Mouse (Mus musculus): ENCODE results near the gene Atcay.
"Not testable (repeated sequence)": the region's sequence is repeated elsewhere in the genome, so short reads cannot be mapped to it uniquely, and the experiment has no call there.

Gene Atcay

GRCm38 (mm10) chr10:81240876-81241275 lies 10.2 kb upstream of the Atcay start:
- DNase-seq = no peak

DNA sequence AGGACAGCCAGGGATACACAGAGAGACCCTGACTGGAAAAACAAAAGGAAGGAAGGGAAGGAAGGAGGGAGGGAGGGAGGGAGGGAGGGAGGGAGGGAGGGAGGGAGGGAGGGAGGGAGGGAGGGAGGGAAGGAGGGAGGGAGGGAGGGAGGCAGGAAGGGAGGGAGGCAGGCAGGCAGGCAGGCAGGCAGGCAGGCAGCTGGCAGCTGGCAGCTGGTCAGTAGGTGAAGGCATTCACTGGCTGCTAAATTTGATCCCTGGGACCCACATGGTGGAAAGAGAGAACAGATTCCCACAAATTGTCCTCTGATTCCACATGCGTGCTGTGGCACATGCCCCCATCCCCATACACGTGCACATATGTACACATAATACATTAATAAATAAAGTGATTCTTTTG lies 8.0 kb upstream of the Atcay start:
- no peak for DNase-seq

- DNase-seq = no peak
Observed at GRCm38 (mm10) chr10:81236471-81237268, 6.0 kb upstream of the Atcay start.

- DNase-seq = no peak
Observed at GRCm38 (mm10) chr10:81234206-81234605, 3.6 kb upstream of the Atcay start.

DNA sequence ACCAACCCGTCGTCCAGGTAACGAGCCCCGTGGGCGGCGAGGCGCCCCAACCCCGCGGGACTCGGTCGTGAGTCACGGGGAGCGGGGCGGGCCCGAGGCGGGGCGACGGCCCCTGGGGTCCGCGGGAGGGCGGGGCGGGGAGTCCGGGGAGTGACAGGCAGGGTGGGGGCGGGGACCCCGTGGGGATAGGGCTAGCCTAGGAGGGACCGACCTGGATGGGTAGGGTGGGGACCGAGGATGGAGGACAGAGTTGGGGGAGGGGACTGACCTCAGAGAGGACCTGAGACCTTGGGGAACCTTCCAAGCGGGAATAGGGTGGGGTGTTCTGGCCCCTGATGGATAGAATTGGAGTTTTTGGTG lies 2.6 kb upstream of the Atcay start:
- no peak for DNase-seq

GRCm38 (mm10) chr10:81232580-81233225 lies 2.1 kb upstream of the Atcay start, which contains the start of gene Zfr2:
TSS of gene Zfr2 (plus strand) at chr10:81233155.
- peak; percentile 97 for DNase-seq

GRCm38 (mm10) chr10:81231436-81231835 lies 803 bp upstream of the Atcay start:
- DNase-seq = no peak

- DNase-seq = peak; percentile 54
Observed at GRCm38 (mm10) chr10:81229735-81230437, 747 bp downstream of the Atcay start.

DNA sequence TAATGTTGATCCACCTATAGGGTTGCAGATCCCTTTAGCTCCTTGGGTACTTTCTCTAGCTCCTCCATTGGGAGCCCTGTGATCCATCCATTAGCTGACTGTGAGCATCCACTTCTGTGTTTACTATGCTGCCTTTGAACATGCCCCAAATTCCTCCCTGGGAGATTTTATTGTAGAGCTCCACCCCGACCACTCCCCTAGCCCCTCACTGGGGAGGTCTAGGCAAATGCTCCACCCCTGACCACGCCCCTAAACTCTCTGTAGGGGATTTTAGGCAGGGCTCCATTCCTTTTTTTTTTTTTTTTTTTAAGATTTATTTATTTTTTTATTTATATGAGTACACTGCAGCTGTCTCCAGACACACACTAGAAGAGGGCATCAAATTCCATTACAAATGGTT lies 6.9 kb downstream of the Atcay start:
- DNase-seq = not testable (repeated sequence)

DNA sequence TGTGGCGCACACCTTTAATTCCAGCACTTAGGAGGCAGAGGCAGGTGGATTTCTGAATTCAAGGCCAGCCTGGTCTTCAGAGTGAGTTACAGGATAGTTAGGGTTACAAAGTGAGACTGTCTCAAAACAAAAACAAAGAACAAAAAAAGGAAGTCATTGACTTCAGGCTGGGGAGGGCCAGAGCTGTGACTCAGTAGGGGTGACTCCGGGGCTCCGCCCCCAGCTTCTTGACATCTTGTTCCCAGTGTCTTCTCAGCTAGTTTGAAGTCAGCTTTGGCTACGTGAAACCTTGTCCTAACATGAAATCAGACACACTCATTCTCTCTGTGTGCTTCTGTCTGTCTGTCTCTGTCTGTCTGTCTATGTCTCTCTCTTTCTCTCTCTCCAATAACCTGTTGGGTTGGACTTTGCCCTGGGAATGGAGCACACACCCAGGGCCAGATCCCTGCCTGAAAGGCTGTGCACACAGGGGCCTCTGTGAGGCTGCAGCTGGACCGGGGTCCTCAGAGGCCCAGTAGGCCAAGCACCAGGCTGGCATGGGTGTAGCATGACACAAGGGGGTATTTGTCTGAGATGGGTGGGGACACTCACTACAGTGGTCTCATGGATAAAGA lies 9.1 kb downstream of the Atcay start:
- DNase-seq = no peak

DNA sequence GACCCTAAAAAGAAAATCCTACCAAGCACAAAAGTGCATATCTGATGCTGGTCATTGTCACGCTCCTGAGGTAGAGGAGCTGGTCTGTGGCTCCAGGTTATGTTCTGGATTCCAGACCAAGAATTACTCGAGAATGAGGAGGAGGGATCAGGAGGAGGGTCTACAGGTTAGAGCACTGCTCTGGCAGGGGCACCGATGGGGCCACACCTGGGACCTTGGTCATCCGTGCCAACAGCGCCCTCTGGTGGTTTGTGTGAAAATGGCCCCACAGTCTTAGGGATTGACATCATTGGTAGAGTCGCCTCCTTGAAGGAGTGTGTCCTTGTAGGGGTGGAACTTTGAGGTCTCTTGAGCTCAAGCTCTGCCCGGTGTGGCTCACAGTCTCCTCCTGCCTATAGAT lies 12.7 kb downstream of the Atcay start:
- DNase-seq = no peak

DNA sequence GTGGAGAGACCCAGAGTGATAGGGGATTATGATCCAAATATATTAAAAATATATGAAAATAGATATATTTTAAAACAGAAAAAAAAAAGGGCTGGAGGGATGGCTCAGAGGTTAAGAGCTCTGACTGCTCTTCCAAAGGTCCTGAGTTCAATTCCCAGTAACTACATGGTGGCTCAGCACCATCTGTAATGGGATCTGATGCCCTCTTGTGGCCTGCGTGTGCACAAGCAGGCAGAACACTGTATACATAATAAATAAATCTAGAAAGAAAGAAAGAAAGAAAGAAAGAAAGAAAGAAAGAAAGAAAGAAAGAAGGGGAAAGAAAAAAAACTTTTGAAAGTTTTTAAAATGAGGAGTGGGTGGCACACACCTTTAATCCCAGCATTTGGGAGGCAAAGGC lies 13.4 kb downstream of the Atcay start:
- DNase-seq = not testable (repeated sequence)

- no peak for DNase-seq
Observed at GRCm38 (mm10) chr10:81216810-81217209, 13.8 kb downstream of the Atcay start.

GRCm38 (mm10) chr10:81216260-81216659 lies 14.4 kb downstream of the Atcay start:
- DNase-seq = no peak

DNA sequence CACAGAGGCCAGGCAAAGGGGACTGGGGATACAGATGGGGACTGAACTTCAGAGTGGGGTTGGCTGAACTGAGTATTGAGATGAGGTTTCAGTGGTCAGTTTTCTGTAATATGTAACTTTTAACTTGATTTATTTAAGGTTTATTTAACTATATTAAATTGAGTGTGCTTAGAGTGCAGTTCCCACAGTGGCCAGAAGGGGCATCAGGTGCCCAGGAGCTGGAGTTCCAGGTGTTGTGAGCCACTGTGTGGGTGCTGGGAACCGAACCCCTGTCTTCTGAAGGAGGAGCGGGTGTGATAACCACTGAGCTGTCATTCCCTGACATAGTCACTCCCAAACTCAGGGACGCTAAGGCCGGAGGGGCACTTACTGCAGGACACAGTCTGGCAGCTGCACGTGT lies 20.5 kb downstream of the Atcay start:
- DNase-seq = no peak

GRCm38 (mm10) chr10:81204137-81204536 lies 26.5 kb downstream of the Atcay start:
- no peak for DNase-seq

GRCm38 (mm10) chr10:81202978-81203720 lies 27.5 kb downstream of the Atcay start:
- DNase-seq = no peak

- no peak for DNase-seq
Observed at GRCm38 (mm10) chr10:81201807-81202758, 28.6 kb downstream of the Atcay start, which contains the start of gene Nmrk2. TSS of gene Nmrk2 (minus strand) at chr10:81202051.

GRCm38 (mm10) chr10:81200605-81201287 lies 29.9 kb downstream of the Atcay start:
- no peak for DNase-seq

DNA sequence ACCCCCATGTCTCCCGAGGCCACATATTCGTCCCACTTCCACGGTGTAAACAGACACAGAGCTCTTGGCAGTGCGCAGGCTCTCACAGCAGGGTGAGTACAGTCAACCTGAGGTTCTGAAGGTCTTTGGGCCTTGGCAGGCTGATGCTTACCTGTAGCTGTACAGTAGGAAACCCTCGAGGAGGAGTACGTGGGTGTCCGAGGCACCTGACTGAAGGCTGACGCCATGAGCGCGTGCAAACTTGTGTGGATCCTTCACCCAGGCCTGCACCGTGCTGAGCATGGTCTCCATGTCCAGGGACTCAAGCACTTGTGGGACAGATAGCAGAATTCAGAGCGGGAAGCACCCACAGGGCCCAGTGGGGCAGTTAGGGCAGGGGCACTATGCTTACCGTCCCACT lies 30.5 kb downstream of the Atcay start:
- DNase-seq = no peak

DNA sequence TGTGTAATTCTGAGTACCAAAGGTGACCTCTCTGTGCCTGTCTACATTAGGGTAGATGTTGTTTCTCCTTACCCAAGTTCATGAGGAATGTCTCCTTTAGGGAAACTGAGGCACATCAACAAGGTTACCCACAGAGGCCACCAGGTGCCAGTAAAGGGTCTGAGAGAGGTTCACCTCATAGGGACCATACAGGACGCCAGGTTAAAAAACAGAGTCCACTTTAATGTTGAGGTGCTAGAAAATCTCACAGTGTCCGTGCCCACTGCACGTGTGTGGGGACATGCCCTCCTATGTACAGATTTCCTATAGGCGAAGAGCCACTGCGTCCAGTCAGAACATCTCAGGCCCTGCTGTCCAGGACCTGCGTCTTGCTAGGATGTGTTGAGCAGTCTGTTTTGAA lies 31.6 kb downstream of the Atcay start:
- DNase-seq = no peak

Measured in right cerebral cortex, adult 18-20 months (tissue).